Mouse (Mus musculus) MEL-GATA-1-ER (cell line): ENCODE data around the gene Tceanc2.

Experiments used
- DNase-seq: peaks from one replicate; pipeline ENCODE4 v3.0.0-alpha.2; 2012; ENCODE audit warnings: low read depth; ENCODE audit errors: extremely low read depth

Tceanc2 gene

DNA sequence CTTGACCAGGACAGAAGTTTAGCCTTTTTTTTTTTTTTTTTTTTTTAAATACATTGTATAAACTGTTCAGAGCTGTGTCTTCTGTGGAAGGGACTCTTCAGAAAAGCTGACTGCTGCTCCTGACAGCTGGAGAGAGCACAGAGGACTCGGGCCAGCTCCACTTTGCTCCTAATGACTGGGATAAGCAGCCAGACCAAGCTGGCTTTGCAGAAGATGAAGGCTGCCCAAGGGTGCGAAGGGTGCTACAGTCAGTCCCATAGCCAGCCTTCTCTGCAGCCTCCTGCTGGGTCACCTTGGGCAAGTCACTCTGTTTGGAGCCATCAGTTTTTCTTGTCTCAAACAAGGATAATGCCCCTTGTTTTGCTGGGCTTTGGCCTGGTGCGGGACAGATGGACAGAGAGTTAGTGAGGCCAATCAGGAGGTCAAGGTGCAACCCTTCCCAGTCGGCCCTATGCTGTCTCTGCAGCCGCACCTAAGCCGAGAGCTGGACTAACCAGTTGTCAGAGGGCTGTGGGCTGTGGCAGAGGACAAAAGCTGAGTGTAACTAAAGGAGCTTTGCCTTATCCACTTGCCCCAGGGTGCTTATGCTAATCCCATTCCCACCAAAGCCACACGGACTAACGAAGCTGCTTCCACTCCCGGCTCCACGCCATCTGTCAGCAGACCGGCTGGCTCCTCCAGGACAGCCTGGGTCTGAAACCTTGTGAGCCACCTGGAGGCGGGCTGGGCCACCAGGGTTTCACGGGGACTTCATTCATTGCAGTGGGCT lies 50.8 kb downstream of the Tceanc2 start:
- no peak for DNase-seq

DNA sequence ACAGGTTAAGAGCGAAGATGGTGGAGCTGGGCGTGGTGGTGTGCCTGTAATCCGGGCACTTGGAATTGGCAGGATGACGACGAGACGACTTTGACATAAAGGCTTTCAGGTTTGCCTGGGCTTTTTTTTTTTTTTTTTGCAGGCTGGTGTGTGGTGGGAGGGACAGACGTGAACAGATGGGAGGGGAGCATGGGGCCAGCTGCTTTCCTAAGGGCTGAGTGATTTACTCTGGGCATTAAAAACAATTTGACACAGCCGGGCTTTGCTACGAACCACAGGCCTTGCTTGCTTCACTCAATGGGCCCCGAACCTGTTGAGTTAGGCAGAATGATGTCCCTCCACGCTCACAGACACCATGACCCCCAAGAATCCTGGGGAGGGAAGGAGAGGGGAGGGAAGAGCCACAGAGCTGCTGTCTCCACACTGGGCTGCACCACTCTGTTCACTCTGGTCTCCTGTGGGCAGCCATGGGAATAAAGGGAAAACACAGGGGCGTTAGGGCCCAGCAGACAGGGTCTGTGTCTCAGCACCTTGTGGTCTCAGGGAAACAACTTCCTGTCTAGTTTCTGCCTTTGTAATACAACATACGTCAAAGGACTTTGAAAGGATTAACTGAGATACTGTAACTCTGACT lies 51.9 kb downstream of the Tceanc2 start:
- DNase-seq = no peak

DNA sequence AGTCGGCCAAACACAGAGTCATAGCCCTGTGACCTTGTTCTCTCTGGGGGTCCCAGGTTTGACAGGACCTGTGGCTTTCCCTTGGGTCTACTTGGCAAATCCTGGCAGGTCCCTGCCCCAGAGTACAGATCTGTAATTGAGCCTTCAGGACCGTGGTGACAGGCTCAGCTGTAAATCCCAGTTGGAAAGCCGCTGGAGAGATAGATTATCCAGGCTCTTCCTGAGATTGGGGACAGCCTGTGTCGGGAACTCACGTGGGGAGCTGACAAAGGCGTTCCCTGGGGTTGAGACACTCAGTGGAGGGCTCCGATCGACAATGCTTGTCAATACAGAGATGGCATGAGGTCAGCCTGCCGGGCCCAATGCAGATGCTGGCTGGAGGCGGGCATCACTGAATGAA lies 52.5 kb downstream of the Tceanc2 start:
- DNase-seq = no peak

DNA sequence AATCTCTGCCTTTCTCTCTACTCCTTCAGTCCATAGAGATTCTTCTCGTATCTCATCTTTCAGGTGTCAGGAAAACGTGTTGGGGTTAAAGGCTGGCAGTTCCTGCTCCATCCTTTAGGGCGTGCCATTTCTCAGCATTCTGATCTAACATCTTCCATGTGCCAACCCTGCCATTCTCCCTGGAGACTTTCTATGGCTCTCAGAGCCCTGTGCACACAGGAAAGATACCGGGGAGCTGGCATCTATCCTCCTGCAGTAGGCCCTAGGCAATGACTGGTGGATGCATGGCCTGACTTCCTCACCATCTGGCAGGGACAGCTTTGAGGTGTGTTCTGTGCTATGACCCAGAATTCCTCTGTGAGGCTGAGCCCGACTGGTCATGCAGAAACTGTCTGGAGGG lies 53.8 kb downstream of the Tceanc2 start:
- no peak for DNase-seq

DNA sequence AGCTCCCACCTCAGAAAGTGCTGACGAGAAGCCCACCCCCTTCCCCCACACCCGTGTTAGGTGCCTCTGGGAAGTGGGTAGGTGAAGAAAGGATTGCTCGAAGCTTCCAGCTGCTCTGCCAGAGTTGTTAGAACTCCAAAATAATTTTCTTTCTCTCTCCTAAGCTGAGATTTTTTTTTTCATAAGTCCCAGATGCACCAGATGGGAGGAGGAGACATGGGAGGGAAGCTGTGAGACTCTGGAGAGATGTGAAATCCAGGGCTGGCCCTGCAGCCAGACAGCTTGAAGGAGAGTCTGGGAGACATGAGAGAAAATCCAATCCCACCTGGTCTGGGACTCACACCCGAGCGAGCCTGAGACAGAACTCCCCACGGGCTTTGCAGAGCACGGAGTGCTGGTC lies 54.5 kb downstream of the Tceanc2 start:
- no peak for DNase-seq

DNA sequence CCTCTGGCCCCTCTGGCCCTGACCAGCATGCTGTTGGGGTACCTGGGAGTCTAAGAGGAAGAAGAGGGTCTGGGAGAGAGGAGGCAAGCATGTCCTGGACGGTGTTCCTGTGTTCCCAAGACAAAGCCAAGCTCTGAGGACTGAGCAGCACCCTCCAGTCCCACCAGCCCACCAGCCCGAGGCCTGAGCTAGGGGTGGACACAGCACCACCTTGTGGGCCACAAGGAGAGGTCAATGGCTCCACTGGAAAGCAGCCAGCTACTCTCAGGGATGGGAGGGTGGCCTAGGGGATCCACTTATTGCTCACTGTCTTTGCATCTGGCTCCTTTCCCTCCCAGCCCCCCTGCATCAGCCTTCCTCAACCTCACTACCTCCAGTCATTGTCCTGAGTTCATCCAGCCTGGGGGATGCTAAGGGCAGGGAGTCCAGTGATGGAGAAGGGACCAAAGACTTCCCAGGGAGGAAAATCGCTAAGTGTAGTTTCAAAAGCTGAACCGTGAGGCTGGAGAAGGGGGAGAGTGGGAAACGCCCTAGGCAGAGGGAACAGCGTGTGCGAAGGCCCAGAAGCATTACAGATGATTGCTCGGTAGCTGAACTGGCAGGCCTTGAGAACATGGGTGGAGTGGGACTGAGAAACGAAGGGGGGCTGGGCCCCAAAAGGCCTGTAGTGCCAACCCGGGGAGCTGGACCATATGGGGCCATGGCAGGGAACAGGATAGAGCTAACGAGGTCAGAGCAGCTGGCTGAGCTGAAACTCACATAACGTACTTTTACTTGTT lies 57.6 kb downstream of the Tceanc2 start:
- no peak for DNase-seq

DNA sequence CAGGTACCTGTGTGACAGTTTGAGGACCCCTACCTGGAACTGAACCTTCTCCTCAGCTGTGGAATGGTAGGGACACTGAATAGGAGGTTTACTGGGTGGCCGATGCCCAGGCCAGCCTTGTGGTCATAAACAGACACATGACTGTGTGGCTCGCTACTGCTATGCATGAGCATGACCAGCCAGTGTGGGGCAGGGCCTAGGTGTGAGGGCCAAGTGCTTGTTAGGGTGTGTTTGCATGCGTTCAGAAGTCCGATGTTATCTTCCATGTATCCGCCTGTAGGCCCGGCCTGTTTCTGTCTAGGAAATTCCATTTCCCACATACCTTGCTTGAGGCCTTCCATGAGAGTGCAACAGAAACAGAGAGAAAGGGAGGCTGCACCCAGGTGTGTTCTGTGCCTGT lies 58.2 kb downstream of the Tceanc2 start:
- no peak for DNase-seq

DNA sequence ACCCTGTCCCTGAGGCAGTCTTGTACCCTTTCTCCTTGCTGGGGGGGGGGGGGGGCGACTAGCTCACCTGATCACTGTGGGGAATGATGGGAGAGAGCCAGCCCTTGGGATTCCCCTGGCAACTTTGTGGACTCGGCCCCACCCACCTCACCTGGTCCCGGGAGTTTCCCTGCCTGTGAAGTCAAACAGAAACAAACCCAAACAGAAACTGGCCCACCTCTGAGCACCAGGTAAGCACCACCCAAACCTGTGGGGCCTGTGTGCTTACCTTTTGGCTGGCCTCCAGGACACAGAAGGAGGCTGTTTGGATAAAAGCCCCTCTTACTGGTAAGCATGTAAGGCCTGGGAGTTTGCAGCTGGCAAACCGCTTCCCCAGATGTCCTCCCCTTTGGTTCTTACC lies 59.9 kb downstream of the Tceanc2 start:
- no peak for DNase-seq

DNA sequence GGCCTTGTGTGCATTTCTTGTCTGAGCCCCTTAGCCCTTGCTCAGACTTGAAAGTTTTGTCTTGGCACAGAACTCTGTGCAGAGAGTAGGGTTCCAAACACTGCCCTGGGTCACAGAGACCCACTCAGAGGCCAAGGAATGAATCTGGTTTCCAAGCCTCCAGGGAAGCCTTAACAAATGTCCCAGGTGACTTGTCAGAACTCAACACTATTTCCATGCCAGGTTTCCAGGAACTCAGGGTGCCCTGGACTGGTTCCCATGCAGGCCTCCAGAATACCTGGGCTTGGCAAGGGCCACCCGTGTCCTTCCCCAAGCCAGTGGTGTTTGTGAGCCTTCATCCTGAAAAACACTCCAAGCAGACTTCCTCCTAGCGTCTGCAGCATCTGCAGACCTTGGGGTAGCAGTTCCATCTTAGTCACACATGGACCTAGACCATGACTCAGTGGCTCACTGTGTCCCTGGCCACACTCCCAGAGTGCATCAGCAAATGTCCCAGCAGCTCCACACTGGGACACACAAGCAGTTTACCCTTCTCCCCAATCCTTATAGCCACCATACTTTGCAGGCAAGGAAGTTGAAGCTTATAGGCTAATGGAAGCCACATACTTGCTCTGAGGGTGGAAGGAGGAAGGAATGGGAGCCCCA lies 61.1 kb downstream of the Tceanc2 start:
- no peak for DNase-seq

DNA sequence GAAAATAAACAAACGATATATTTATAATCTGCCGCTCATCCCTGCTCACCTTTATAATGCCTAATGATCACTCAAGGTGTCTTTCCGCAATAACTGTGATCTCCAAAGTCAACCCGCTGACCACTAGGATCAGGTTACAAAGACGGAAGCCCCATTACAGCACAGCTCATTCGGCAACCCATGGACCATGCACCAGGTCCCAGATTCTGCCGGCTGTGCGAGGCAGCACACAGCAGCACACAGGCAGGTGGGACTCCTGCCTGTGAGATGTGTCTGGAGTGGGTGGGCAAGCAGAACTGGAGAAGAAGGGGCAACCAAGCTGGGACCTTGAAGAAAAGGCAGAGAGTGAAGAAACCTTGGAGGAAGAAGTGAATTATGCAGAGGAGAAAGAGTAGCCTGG lies 64.6 kb downstream of the Tceanc2 start:
- DNase-seq = no peak

DNA sequence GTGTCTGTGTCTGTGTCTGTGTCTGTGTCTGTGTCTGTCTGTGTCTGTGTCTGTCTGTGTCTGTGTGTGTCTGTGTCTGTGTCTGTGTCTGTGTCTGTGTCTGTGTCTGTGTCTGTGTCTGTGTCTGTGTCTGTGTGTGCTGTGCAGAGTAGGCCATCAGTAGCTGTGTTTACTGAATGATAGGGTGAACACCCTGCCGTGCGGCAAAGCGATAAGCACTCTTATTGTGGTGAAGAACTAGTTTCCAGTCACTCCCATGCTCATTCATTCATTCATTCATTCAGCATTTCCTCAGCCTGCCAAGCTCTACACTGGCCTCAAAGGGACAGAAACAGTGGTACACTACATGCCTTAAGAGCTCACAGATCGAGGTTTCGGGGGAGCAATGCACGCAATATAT lies 69.7 kb downstream of the Tceanc2 start:
- peak; percentile 43 for DNase-seq

DNA sequence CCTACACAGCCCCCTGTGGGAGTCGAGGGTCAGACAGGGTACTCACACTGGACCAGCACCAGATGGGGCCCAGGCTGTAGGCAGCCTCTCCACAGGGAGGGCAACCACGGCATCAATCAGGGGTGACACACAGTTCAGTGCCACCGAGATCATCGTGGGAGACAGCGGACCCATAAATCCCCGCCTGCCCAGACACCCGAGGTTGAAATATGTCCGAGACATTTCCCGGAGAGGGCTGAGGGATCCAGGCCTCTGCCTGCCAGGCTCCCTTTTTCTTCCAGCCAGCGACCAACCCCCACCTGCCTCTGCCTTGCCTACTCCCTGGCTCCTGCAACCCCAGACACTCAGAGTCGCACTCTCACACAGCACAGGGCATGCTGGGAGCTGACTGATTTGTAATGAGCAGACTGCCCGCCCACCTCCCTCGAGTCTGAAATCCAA lies 70.6 kb downstream of the Tceanc2 start:
- DNase-seq = no peak

DNA sequence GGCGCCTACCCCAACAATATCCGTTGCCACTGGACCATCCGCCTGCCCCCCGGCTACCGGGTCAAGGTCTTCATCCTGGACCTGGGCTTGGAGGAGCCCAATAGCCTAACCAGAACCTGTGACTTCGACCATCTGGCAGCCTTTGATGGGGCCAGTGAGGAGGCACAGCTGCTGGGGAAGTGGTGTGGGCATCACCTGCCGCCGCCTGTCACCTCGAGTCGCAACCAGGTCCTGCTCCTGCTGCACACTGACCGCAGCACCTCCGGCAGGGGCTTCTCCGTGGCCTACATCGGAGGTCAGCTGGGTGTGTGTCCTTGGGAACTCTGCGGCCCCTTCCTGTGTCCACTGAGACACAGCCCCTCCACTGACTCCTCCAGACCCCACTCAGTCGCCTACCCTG lies 72.1 kb downstream of the Tceanc2 start:
- no peak for DNase-seq

DNA sequence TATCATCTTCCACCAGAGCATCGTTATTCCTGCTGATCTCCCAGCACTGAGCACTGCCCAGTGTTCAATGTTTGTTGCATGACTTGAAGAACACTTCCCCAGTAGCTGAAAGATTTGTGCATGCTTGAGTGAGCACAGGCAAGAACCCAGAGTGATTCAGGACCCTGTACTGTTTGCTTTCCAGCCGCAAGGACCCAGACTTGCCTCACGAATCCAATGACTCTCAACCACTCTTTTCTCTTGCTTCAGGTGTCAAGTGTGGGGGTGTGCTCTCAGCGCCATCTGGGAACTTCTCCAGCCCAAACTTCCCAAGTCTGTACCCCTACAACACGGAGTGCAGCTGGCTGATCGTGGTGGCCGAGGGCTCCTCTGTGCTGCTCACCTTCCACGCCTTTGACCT lies 76.7 kb downstream of the Tceanc2 start:
- no peak for DNase-seq

DNA sequence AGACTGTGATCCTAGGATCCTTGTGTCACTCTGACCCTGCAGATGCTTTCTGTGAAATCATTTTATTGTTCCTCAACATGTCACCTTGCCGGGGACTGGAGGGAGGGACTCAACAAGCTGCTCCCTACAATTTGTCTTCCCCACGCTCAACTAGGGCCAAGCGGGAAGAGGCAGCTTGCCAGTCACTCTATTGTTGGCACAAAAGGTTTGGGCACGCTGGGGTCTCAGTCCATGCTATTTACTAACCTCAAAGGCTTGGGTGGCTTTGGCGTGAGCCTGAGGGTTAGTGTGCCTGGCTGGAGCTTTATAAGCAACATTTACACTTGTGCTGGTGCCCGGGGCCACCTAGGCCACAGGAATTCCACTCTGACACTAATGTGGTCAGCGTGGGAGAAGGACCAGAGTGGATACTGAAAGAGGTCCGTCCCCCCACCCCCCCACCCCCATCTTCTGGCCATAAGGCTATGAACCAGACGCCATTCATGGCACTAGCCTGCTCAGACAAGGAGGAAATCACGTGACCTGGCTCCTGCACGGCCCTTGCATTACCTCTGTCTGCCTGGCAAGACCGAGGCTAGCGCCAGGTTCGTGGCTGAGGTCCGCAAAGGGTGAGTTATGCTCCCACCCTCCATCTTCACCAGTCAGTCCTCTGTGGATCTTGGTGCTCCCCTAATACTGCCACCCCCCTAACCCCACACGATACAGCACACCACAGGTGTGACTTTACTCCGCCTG lies 80.0 kb downstream of the Tceanc2 start:
- no peak for DNase-seq

DNA sequence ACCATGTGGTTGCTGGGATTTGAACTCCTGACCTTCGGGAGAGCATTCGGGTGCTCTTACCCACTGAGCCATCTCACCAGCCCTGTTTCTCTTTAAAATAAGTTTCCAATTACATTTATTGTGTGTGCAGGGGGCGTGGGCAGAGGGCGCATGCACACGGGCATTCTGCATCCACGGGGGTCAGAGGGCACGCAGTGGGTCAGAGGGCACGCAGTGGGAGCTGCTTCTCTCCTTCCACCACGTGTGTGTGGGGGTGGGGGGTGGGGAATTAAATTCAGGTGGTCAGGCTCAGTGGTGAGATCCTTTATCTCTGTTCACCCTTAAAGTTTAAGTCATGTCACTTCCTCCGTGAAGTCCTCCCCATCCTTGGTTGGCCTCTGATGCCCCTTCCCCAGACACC lies 80.5 kb downstream of the Tceanc2 start:
- no peak for DNase-seq

DNA sequence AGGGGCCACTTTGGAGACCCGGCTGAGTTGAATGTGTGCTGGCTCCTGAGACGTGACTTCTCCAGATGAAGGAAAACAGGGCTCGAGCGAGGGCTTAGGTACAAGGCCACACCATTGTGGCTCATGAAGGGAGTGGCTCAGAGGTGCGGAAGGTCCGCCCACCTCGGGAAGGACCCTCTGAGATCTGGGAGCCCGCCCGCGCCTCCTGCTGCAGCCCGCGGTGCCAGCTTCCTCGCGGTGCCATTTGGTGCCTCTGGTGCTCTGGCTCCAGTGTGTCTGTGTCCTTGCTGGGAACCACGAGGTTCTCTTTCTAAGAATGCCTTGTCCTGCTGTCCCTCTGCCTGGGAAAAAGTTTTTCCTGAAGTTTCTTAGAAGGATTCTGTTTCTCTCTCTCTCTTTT lies 81.0 kb downstream of the Tceanc2 start:
- DNase-seq = no peak

DNA sequence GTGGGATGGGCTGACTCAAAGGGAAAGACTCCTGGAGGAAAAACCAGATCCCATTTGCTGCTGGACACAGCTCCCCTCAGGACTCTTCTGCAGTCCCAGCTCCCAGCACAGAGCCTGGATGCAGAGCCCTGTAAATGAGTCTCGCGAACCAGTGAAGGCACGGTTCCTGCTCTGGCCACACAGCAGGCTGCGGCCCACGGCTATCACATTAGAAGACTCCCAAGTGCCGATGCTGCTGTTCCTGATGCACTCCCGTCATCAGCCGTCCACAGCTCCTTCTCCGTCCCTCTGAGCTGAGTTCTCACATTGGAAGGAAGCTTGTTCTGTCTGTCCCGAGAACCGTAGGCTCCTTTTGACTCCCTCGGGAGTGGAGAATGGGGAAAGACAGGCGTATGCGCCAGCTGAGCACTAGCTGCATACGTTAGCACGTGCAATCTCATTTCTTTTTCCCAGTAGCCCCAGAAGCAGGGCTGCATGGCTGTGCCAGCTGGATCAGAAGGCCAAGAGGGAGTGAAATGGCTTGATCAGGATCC lies 82.0 kb downstream of the Tceanc2 start, which contains the start of gene Cdcp2:
Gene Cdcp2, plus strand, starts transcription at position 51 of the 533 bp plus-strand sequence.
- no peak for DNase-seq

DNA sequence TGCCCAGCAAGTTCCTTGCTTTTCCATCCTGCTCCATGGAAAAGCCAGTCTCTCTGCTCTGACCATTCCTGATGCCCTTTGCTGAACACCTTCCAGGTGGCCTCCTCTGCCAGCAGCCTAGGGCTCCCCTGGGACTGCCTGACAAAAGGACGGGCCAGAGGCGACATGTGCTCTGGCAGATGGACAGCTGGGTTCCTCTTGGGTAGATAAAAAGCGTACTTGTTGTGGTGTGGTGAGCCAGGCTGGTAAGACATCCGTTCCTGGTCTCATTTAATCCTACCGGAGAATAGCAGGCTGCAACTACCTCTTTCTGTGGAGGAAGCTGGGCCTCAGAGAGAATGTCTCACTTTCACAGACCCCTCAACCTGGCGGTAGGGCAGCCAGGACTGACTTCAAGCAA lies 82.9 kb downstream of the Tceanc2 start:
- peak; percentile 65 for DNase-seq

DNA sequence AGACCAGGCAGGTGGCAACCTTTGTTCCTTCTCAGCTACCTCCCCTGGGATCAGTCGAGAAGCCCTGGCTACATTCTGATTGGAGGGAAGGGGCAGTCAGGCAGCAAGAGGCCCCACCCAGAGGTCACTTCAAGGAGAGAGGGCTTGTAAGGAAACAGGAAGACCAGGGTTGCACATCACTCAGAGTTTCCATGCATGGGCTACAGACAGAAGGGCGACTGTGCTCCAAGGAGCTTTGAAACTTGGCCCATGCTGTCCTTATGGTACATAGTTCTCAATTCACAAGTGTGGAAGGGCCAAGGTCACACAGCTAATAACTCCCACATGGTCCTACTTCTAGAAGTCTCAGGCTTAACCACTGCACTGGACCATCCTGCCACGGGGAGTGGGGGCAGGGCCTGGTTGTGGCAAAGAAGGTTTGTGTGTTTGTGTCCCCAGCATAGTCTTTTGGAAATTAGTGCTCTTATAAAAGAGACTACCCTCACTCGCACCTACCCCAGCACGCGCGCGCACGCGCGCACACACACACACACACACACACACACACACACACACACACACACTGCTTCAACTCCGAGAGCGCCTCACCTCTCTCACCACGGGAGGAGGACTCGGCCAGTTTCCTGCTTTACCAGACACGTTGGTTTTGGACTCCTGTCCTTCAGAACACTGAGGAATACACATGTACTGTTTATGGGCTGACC lies 84.3 kb downstream of the Tceanc2 start:
- no peak for DNase-seq
